Mouse (Mus musculus) granulocyte monocyte progenitor cell, adult 5-6 weeks (primary cell): ENCODE results near the gene Rfk. TPM values are rescaled to one million over a fixed set of nuclear protein-coding genes. Genes with fewer than 3 reads are reported as not detected.

Source experiments
- ATAC-seq: replicated peaks from 2 replicates; pipeline ENCODE4 v1.8.0; 2016; ENCODE audit warnings: mild to moderate bottlenecking, moderate TSS enrichment, inconsistent platforms; ENCODE audit not compliant: poor library complexity, severe bottlenecking
- total RNA-seq, 2 experiments: library from RNA; stranded (forward) in 1 of 2; stranded (reverse) in 1 of 2; fragments of 200-712, 200-1000 nt in 1 of 2; fragments of >200 nt in 1 of 2; fragmentation: Nextera tagmentation in 1 of 2; gene quantifications; 2 replicates each; pipeline ENCODE4 v1.2.3; 2014 to 2017

Rfk gene
- total RNA-seq, 2 experiments from 2014 or later = 23.2 to 32.9 TPM

GRCm38 (mm10) chr19:17382807-17383397, 10.9 kb upstream of the Rfk start:
- ATAC-seq = peak; percentile 81

GRCm38 (mm10) chr19:17385022-17385421, 8.8 kb upstream of the Rfk start:
- ATAC-seq = no peak

GRCm38 (mm10) chr19:17385426-17385825, 8.4 kb upstream of the Rfk start:
- no peak for ATAC-seq

- no peak for ATAC-seq
Measured at GRCm38 (mm10) chr19:17386424-17386823, 7.4 kb upstream of the Rfk start.

GRCm38 (mm10) chr19:17388404-17388803, 5.4 kb upstream of the Rfk start:
- ATAC-seq = peak; percentile 61

- no peak for ATAC-seq
Measured at GRCm38 (mm10) chr19:17392866-17393265, 977 bp upstream of the Rfk start.

- ATAC-seq = no peak
Measured at GRCm38 (mm10) chr19:17396802-17397201, 3.0 kb downstream of the Rfk start.

- ATAC-seq = no peak
Measured at GRCm38 (mm10) chr19:17397922-17398321, 4.1 kb downstream of the Rfk start.

GRCm38 (mm10) chr19:17399965-17400364, 6.1 kb downstream of the Rfk start:
- ATAC-seq = no peak

- ATAC-seq = no peak
Measured at GRCm38 (mm10) chr19:17400571-17400970, 6.7 kb downstream of the Rfk start.

- ATAC-seq = no peak
Measured at GRCm38 (mm10) chr19:17403175-17403574, 9.3 kb downstream of the Rfk start.

- ATAC-seq = no peak
Measured at GRCm38 (mm10) chr19:17406823-17407222, 13.0 kb downstream of the Rfk start.

- no peak for ATAC-seq
Measured at GRCm38 (mm10) chr19:17408591-17408990, 14.7 kb downstream of the Rfk start.

GRCm38 (mm10) chr19:17409351-17409750, 15.5 kb downstream of the Rfk start:
- no peak for ATAC-seq

GRCm38 (mm10) chr19:17410465-17411065, 16.7 kb downstream of the Rfk start:
- no peak for ATAC-seq

- no peak for ATAC-seq
Measured at GRCm38 (mm10) chr19:17412915-17413459, 19.1 kb downstream of the Rfk start.

- no peak for ATAC-seq
Measured at GRCm38 (mm10) chr19:17417855-17418254, 24.0 kb downstream of the Rfk start.

- no peak for ATAC-seq
Measured at GRCm38 (mm10) chr19:17423306-17423705, 29.5 kb downstream of the Rfk start.

- ATAC-seq = no peak
Measured at GRCm38 (mm10) chr19:17427824-17428560, 34.1 kb downstream of the Rfk start.

- ATAC-seq = no peak
Measured at GRCm38 (mm10) chr19:17428561-17428914, 34.7 kb downstream of the Rfk start.

GRCm38 (mm10) chr19:17436651-17437050, 42.8 kb downstream of the Rfk start:
- ATAC-seq = no peak
